Mouse (Mus musculus): ENCODE measurements at regions not wholly inside any gene's neighbourhood (a gene's known extent, or its start where the extent isn't known, plus 50 kb on each side); places are given as distances from the start of the nearest gene placed in this dataset.

GRCm38 (mm10) chr3:33498645-33499044 lies 301.0 kb upstream of the Ttc14 start:
- TF ChIP-seq CTCF (IDR thresholded peaks at IDR 0.05): no peak
- H3K27ac ChIP-seq: no peak overlapping the region
- intact Hi-C loops (cut with DNase I): no loop called here
- DNase-seq: no peak
- no peak overlapping the region for H3K4me3 ChIP-seq

GRCm38 (mm10) chr3:33508277-33508676 lies 291.4 kb upstream of the Ttc14 start:
- Histone ChIP-seq H3K4me3 (no peak overlapping the region), H3K27ac (no peak overlapping the region)
- DNase-seq: no peak
- intact Hi-C loops (cut with DNase I): no loop called here
- TF ChIP-seq CTCF (IDR thresholded peaks at IDR 0.05): no peak

DNA sequence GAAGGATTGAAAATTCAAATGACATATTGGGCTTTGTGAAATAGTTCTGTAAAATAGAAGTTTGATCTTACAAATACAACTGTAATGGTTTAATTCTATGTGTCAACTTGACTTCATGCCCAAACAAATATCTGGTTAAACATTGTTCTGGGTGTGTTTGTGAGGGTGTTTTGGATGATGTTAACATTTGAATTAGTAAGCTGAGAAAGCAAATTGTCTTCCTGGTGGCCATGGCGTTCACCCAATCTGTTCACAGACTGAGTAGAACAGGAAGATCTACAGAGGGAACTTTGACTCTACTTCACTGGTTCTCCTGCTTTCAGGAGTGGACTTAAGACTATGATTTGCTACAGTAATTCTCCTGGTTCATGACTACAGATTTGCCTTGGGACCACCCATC lies 255.5 kb upstream of the Ttc14 start:
- intact Hi-C loops (cut with DNase I): no loop called here
- H3K4me3 ChIP-seq: no peak overlapping the region
- TF ChIP-seq CTCF (IDR thresholded peaks at IDR 0.05): no peak
- no peak for DNase-seq
- no peak overlapping the region for H3K27ac ChIP-seq

- H3K27ac ChIP-seq: no peak overlapping the region
- no peak overlapping the region for H3K4me3 ChIP-seq
- DNase-seq: no peak
- intact Hi-C loops (cut with DNase I): no loop called here
- TF ChIP-seq CTCF (IDR thresholded peaks at IDR 0.05): no peak
These were observed 236.8 kb upstream of the Ttc14 start for GRCm38 (mm10) chr3:33562670-33563360.

DNA sequence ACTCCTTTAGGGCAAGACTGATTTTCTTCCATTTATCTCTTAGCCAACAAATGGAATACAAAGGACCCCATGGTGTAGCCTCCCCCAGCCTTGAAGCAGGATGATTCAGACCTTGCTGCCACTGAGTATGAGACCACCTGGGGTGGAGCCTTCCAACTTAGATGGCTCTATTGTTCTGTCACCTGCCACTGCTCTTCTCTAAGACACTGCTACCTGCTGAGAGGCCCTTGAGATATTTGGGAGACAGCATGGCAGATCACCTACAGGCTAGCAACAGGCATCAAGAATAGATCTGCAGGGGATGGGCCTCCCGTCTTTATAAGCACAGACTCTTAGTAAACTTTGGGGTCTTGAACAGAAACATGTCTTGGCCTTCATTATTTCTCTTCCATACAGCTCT lies 219.0 kb upstream of the Ttc14 start:
- intact Hi-C loops (cut with DNase I): no loop called here
- Histone ChIP-seq H3K4me3 (no peak overlapping the region), H3K27ac (no peak overlapping the region)
- no peak for DNase-seq
- no peak for TF ChIP-seq CTCF (IDR thresholded peaks at IDR 0.05)

GRCm38 (mm10) chr3:33614206-33614605 lies 185.4 kb upstream of the Ttc14 start:
- DNase-seq: no peak
- H3K4me3 ChIP-seq: no peak overlapping the region
- TF ChIP-seq CTCF (IDR thresholded peaks at IDR 0.05): no peak
- H3K27ac ChIP-seq: no peak overlapping the region
- intact Hi-C loops (cut with DNase I): no loop called here

DNA sequence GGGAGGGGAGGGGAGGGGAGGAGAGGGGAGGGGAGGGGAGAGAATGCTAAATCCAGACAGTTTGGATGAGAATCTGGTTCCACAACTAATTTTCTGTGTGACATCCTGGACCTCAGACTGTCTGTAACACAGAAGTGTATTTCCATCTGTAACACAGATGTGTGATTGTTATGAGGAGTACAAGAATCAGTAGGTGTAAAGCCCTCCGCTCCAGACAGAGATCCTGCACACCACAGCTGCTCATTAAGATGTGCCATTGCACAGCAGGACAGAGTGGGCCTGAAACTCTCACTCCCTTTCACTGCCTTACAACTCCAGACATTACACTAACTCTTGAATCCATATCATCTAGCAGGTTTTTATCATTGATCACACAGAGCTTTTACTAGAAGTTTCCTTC lies 182.8 kb upstream of the Ttc14 start:
- intact Hi-C loops (cut with DNase I): no loop called here
- no peak for TF ChIP-seq CTCF (IDR thresholded peaks at IDR 0.05)
- Histone ChIP-seq H3K4me3 (no peak overlapping the region), H3K27ac (no peak overlapping the region)
- no peak for DNase-seq

- TF ChIP-seq CTCF (IDR thresholded peaks at IDR 0.05): peak; percentile 2; the same call in 1 of the 2 replicates
- H3K27ac ChIP-seq: no peak overlapping the region
- H3K4me3 ChIP-seq: no peak overlapping the region
- DNase-seq: no peak
- intact Hi-C loops (cut with DNase I): no loop called here
These were observed 166.6 kb upstream of the Ttc14 start for GRCm38 (mm10) chr3:33632928-33633514.

- H3K27ac ChIP-seq: no peak overlapping the region
- no peak for DNase-seq
- H3K4me3 ChIP-seq: no peak overlapping the region
- intact Hi-C loops (cut with DNase I): no loop called here
- TF ChIP-seq CTCF (IDR thresholded peaks at IDR 0.05): no peak
These were observed 141.0 kb upstream of the Ttc14 start for GRCm38 (mm10) chr3:33658597-33658996.
